Mouse (Mus musculus) hindlimb bud, embryonic 11.5 days (tissue): Measurements from ENCODE around the gene Olfr832.
"Not testable (repeated sequence)": the region's sequence is repeated elsewhere in the genome, so short reads cannot be mapped to it uniquely, and the experiment has no call there.

Source experiments
- DNase-seq: peaks from one replicate; pipeline ENCODE4 v3.0.0-alpha.2; 2012; ENCODE audit warnings: low read depth, low spot score; ENCODE audit errors: extremely low spot score

Gene Olfr832

GRCm38 (mm10) chr9:18936822-18937221 lies at the start of gene Olfr832:
TSS of gene Olfr832 (plus strand) at chr9:18937122.
- DNase-seq = not testable (repeated sequence)

GRCm38 (mm10) chr9:18907699-18908098 lies 29.2 kb upstream of the Olfr832 start:
- DNase-seq = not testable (repeated sequence)

- not testable (repeated sequence) for DNase-seq
These were observed 9.0 kb upstream of the Olfr832 start for GRCm38 (mm10) chr9:18927921-18928320.

GRCm38 (mm10) chr9:18962021-18962420 lies 25.1 kb downstream of the Olfr832 start:
- no peak for DNase-seq

GRCm38 (mm10) chr9:18987690-18988089 lies 50.8 kb downstream of the Olfr832 start, which contains the start of gene Olfr834:
TSS of gene Olfr834 (plus strand) at chr9:18987990.
- no peak for DNase-seq
